Mouse (Mus musculus) myocyte (in vitro differentiated cells): ENCODE results near the gene Trim9.

Experiments
- CEBPB ChIP-seq: IDR thresholded peaks from 2 replicates; pipeline ENCODE4 v1.6.1; 2011; ENCODE audit warnings: mild to moderate bottlenecking, moderate library complexity; ENCODE audit not compliant: poor library complexity, insufficient read depth, severe bottlenecking
- E2F4 ChIP-seq: IDR thresholded peaks from one replicate; pipeline ENCODE4 v1.6.1; 2011; ENCODE audit warnings: mild to moderate bottlenecking, control low read depth, moderate library complexity; ENCODE audit not compliant: insufficient read depth
- MAX ChIP-seq: IDR thresholded peaks from one replicate; pipeline ENCODE4 v1.6.1; 2011; ENCODE audit warnings: low read depth, mild to moderate bottlenecking, control low read depth
- MYOD1 ChIP-seq, 3 experiments: IDR thresholded peaks; one replicate each; pipeline ENCODE4 v1.6.1; 2011; ENCODE audit warnings: control low read depth in 2 of 3, low read depth in 2 of 3, mild to moderate bottlenecking in 2 of 3, moderate library complexity in 1 of 3; ENCODE audit not compliant: insufficient read length in 2 of 3, control insufficient read depth in 1 of 3
- MYOG ChIP-seq, 3 experiments: IDR thresholded peaks; one replicate each; pipeline ENCODE4 v1.6.1; 2011; ENCODE audit warnings: control low read depth in 2 of 3, low read depth in 2 of 3, mild to moderate bottlenecking in 2 of 3; ENCODE audit not compliant: insufficient read length in 2 of 3, control insufficient read depth in 1 of 3, insufficient read depth in 1 of 3
- POLR2A ChIP-seq: IDR thresholded peaks from one replicate; pipeline ENCODE4 v1.6.1; 2011; ENCODE audit warnings: low read depth, mild to moderate bottlenecking, control low read depth, moderate library complexity; ENCODE audit not compliant: insufficient read length
- POLR2AphosphoS2 ChIP-seq: IDR thresholded peaks from one replicate; pipeline ENCODE4 v1.6.1; 2011; ENCODE audit warnings: low read depth, control low read depth; ENCODE audit not compliant: insufficient read length
- REST ChIP-seq: IDR thresholded peaks from one replicate; pipeline ENCODE4 v1.6.1; 2011; ENCODE audit warnings: mild to moderate bottlenecking, control low read depth, moderate library complexity; ENCODE audit not compliant: insufficient read depth, insufficient read length
- TCF12 ChIP-seq: IDR thresholded peaks from one replicate; pipeline ENCODE4 v1.6.1; 2011; ENCODE audit warnings: mild to moderate bottlenecking, control low read depth; ENCODE audit not compliant: poor library complexity, insufficient read depth, severe bottlenecking
- TCF3 ChIP-seq: IDR thresholded peaks from one replicate; pipeline ENCODE4 v1.6.1; 2011; ENCODE audit warnings: low read depth, control low read depth; ENCODE audit not compliant: insufficient read length
- USF1 ChIP-seq: IDR thresholded peaks from one replicate; pipeline ENCODE4 v1.6.1; 2011; ENCODE audit warnings: low read depth, mild to moderate bottlenecking, control low read depth, moderate library complexity

DNA sequence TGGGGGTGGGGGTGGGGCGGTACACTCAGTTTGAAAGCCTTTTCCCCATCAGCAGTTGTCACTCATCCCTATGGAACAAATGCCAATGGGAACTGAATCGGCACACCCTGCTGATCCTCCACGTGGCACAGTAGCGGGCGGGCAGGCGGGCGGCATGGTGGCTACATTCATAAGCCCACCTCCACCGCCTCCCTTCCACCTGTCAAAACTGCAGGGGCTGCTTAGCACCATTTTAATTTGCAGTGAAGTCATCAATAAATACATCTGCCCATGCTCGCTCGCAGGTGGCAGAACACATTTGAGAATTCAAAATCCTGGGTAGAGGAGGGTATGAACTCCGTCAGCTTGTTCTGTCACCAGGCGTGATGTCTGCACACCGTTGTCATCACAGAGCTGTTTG, 12.0 kb upstream of the Trim9 start:
- no peak for TF ChIP-seq POLR2A
- no peak for TF ChIP-seq MYOG (IDR thresholded peaks at IDR 0.05; ENCODE audit: control insufficient read depth in 1 of 3, insufficient read depth in 1 of 3, insufficient read length in 2 of 3, low read depth in 2 of 3)
- no peak for TF ChIP-seq MYOD1 (IDR thresholded peaks at IDR 0.05; ENCODE audit: control insufficient read depth in 1 of 3, insufficient read length in 2 of 3, low read depth in 2 of 3)
- TF ChIP-seq CEBPB, result no peak
- TF ChIP-seq TCF3, result no peak
- no peak for TF ChIP-seq USF1
- no peak for TF ChIP-seq TCF12
- TF ChIP-seq POLR2AphosphoS2, result no peak
- TF ChIP-seq MAX, result no peak
- TF ChIP-seq REST, result no peak
- no peak for TF ChIP-seq E2F4
